Mouse (Mus musculus): ENCODE results near the gene Runx2. TPM values are rescaled to one million over a fixed set of nuclear protein-coding genes. Genes with fewer than 3 reads are reported as not detected.

Gene Runx2
- polyA plus RNA-seq, 2 experiments: 16.5 to 27.5 TPM

DNA sequence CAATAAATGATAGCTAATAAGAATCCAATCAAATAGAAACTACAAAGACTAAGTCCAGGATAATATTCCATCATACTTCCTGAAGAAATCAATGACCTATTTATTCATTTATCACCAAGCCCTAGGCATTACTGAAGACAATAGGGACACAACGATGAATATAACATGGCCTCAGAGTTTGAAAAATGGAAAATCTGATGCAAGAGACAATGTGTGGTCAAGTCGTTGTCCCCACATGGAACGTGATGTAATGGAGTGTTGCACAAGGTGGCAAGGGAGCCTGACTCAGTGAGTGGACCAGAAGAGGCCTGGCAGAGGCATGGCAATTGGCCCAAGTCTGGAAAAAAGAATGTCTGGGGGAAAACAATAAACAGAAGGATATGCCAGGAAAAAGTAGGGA is 161.5 kb downstream of the Runx2 start:
- no peaks in the 10 kb centered on the region for H3K9me3 ChIP-seq (ENCODE audit: control insufficient read depth, low read length)
- H3K27me3 ChIP-seq (ENCODE audit: control insufficient read depth, insufficient read depth, low read length): no peaks in the 10 kb centered on the region
- no peaks in the 10 kb centered on the region for H3K36me3 ChIP-seq (ENCODE audit: control insufficient read depth, insufficient read depth, low read length)
- DNase-seq (ENCODE audit: low spot score): no peak
- no peak overlapping the region for H3K4me3 ChIP-seq (replicated peaks; ENCODE audit: low read length)
- TF ChIP-seq POLR2A (IDR thresholded peaks at IDR 0.05; ENCODE audit: borderline replicate concordance, extremely low read depth, insufficient read depth, insufficient read length): no peak
- ATAC-seq (ENCODE audit: low FRiP score, low read depth): no peak
- H3K9ac ChIP-seq (ENCODE audit: low read depth, low read length, severe bottlenecking): no peak overlapping the region
- WGBS: 91% methylated on average over 3 of the region's 3 CpGs
- no peak overlapping the region for H3K27ac ChIP-seq (replicated peaks; ENCODE audit: low read depth, low read length)
- H3K4me2 ChIP-seq (replicated peaks; ENCODE audit: low read depth, low read length, severe bottlenecking): no peak overlapping the region
- H3K4me1 ChIP-seq (ENCODE audit: control insufficient read depth, insufficient read depth, low read length): no peaks in the 10 kb centered on the region

DNA sequence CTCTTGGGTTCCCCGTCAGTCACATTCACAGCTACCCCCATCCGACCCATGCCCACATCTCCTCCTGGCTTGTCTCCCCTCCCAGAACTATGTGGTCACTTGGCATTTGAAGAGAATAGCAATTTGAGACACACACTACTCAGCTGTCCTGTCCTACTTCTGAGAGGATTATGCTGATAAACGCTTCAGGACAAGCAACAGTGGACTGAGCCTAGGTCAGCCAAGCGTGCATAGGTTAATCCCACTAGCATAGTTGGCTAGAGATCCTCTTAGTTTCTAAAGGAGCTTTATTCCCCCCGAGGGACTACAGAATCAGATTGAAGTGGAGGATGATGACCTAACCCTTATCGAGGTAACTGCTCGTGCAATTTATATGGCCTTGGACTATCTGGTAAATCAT is 162.5 kb downstream of the Runx2 start:
- DNase-seq (ENCODE audit: low spot score): no peak
- 88% methylated on average over 7 of the region's 7 CpGs for WGBS
- Histone ChIP-seq H3K36me3 (ENCODE audit: control insufficient read depth, insufficient read depth, low read length) (no peaks in the 10 kb centered on the region), H3K9ac (ENCODE audit: low read depth, low read length, severe bottlenecking) (no peak overlapping the region), H3K4me2 (replicated peaks; ENCODE audit: low read depth, low read length, severe bottlenecking) (no peak overlapping the region), H3K27ac (replicated peaks; ENCODE audit: low read depth, low read length) (no peak overlapping the region), H3K4me1 (ENCODE audit: control insufficient read depth, insufficient read depth, low read length) (no peaks in the 10 kb centered on the region), H3K9me3 (ENCODE audit: control insufficient read depth, low read length) (no peaks in the 10 kb centered on the region), H3K4me3 (replicated peaks; ENCODE audit: low read length) (no peak overlapping the region), H3K27me3 (ENCODE audit: control insufficient read depth, insufficient read depth, low read length) (no peaks in the 10 kb centered on the region)
- no peak for TF ChIP-seq POLR2A (IDR thresholded peaks at IDR 0.05; ENCODE audit: borderline replicate concordance, extremely low read depth, insufficient read depth, insufficient read length)
- no peak for ATAC-seq (ENCODE audit: low FRiP score, low read depth)

DNA sequence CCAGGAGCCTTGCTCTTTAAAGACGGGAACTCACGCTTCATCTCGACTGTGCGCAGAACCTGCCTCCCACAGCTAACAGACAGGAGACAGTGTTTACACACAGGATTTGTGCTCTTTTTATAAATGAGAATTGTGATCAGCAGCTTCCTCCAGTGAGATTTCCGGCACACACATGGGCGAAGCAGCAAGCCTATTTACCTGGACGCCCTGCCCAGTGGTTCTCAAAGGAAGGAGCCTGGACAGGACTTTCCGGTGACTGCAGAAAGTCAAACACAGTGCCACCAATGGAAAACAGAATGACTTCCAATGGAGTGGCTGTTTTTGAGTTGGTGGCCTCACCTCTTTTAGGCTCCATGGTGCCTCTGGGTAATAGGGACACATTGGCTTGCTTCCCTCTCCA is 163.0 kb downstream of the Runx2 start:
- ATAC-seq (ENCODE audit: low FRiP score, low read depth) (no peak), DNase-seq (ENCODE audit: low spot score) (no peak)
- Histone ChIP-seq H3K4me3 (replicated peaks; ENCODE audit: low read length) (no peak overlapping the region), H3K4me1 (ENCODE audit: control insufficient read depth, insufficient read depth, low read length) (no peaks in the 10 kb centered on the region), H3K27ac (replicated peaks; ENCODE audit: low read depth, low read length) (no peak overlapping the region), H3K36me3 (ENCODE audit: control insufficient read depth, insufficient read depth, low read length) (no peaks in the 10 kb centered on the region), H3K9me3 (ENCODE audit: control insufficient read depth, low read length) (no peaks in the 10 kb centered on the region), H3K27me3 (ENCODE audit: control insufficient read depth, insufficient read depth, low read length) (no peaks in the 10 kb centered on the region), H3K4me2 (replicated peaks; ENCODE audit: low read depth, low read length, severe bottlenecking) (no peak overlapping the region), H3K9ac (ENCODE audit: low read depth, low read length, severe bottlenecking) (no peak overlapping the region)
- no peak for TF ChIP-seq POLR2A (IDR thresholded peaks at IDR 0.05; ENCODE audit: borderline replicate concordance, extremely low read depth, insufficient read depth, insufficient read length)
- WGBS: 81% methylated on average over 8 of the region's 8 CpGs

DNA sequence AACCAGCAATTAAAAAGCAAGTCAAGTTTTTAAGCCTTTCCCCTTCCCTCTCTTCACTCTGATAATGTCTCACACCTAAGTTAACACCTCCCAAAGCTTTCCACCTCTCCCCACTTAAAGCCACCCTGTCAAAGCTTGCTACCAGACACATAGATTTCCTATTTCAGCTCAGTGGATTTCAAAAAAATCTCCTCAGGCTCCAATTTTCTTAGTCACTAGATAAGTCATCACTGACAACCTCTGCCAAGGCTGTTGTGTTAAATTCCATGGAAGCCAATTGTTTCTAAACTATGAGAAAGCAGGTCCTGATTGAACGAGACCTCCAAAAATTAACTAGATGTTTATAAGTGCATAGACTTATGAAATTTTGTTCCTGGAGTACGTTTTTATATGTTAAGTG is 164.2 kb downstream of the Runx2 start:
- Histone ChIP-seq H3K4me2 (replicated peaks; ENCODE audit: low read depth, low read length, severe bottlenecking) (no peak overlapping the region), H3K27me3 (ENCODE audit: control insufficient read depth, insufficient read depth, low read length) (no peaks in the 10 kb centered on the region), H3K4me3 (replicated peaks; ENCODE audit: low read length) (no peak overlapping the region), H3K4me1 (ENCODE audit: control insufficient read depth, insufficient read depth, low read length) (no peaks in the 10 kb centered on the region), H3K27ac (replicated peaks; ENCODE audit: low read depth, low read length) (no peak overlapping the region), H3K9ac (ENCODE audit: low read depth, low read length, severe bottlenecking) (no peak overlapping the region), H3K36me3 (ENCODE audit: control insufficient read depth, insufficient read depth, low read length) (no peaks in the 10 kb centered on the region), H3K9me3 (ENCODE audit: control insufficient read depth, low read length) (no peaks in the 10 kb centered on the region)
- 77% methylated on average over 2 of the region's 2 CpGs for WGBS
- DNase-seq (ENCODE audit: low spot score): no peak
- no peak for ATAC-seq (ENCODE audit: low FRiP score, low read depth)
- no peak for TF ChIP-seq POLR2A (IDR thresholded peaks at IDR 0.05; ENCODE audit: borderline replicate concordance, extremely low read depth, insufficient read depth, insufficient read length)

DNA sequence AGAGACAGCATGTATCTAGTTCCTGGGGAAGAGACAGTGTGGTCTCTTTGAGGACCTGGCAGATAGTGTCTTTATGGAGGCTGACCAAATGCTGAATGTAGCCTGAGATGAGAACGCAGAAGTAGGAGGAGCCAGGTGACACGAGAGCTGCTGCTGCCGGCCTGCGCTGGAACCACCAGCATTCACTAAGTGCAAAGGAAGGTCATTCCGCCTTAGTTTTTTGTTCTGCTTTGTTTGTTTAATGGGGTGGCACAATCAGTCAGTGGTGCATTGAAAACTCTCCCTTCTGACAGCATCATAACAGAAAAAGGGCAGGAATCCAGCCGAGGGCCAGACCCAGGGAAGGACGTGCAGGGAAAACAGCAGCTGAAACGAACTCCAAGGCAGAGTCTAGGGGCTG is 165.5 kb downstream of the Runx2 start:
- Histone ChIP-seq H3K9me3 (ENCODE audit: control insufficient read depth, low read length) (no peaks in the 10 kb centered on the region), H3K27me3 (ENCODE audit: control insufficient read depth, insufficient read depth, low read length) (no peaks in the 10 kb centered on the region), H3K9ac (ENCODE audit: low read depth, low read length, severe bottlenecking) (no peak overlapping the region), H3K4me2 (replicated peaks; ENCODE audit: low read depth, low read length, severe bottlenecking) (no peak overlapping the region), H3K4me1 (ENCODE audit: control insufficient read depth, insufficient read depth, low read length) (no peaks in the 10 kb centered on the region), H3K36me3 (ENCODE audit: control insufficient read depth, insufficient read depth, low read length) (no peaks in the 10 kb centered on the region), H3K4me3 (replicated peaks; ENCODE audit: low read length) (no peak overlapping the region), H3K27ac (replicated peaks; ENCODE audit: low read depth, low read length) (no peak overlapping the region)
- TF ChIP-seq POLR2A (IDR thresholded peaks at IDR 0.05; ENCODE audit: borderline replicate concordance, extremely low read depth, insufficient read depth, insufficient read length): no peak
- no peak for ATAC-seq (ENCODE audit: low FRiP score, low read depth)
- DNase-seq (ENCODE audit: low spot score): no peak
- 51% methylated on average over 8 of the region's 8 CpGs for WGBS

DNA sequence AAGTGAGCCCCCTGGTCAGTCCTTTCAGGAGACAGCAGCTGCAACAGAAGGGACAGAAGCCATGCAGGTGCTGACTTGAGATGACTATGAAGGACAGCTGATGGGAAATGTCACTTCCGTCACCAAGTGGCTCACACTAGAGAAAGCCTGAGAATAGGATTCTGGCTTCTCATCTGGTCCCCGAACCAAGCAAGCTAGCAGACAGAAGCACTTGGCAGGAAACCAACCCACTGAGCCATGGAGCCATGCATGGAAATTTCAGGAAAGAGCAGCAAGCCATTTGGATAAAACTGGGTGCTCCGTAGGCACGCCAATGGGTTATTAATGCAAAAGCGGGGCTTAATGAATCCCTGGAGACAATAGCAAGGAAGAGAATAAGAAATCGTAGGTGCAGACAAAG is 166.7 kb downstream of the Runx2 start:
- DNase-seq (ENCODE audit: low spot score) (no peak), ATAC-seq (ENCODE audit: low FRiP score, low read depth) (no peak)
- Histone ChIP-seq H3K27ac (replicated peaks; ENCODE audit: low read depth, low read length) (no peak overlapping the region), H3K9me3 (ENCODE audit: control insufficient read depth, low read length) (no peaks in the 10 kb centered on the region), H3K4me1 (ENCODE audit: control insufficient read depth, insufficient read depth, low read length) (no peaks in the 10 kb centered on the region), H3K36me3 (ENCODE audit: control insufficient read depth, insufficient read depth, low read length) (no peaks in the 10 kb centered on the region), H3K4me2 (replicated peaks; ENCODE audit: low read depth, low read length, severe bottlenecking) (no peak overlapping the region), H3K4me3 (replicated peaks; ENCODE audit: low read length) (no peak overlapping the region), H3K27me3 (ENCODE audit: control insufficient read depth, insufficient read depth, low read length) (no peaks in the 10 kb centered on the region), H3K9ac (ENCODE audit: low read depth, low read length, severe bottlenecking) (no peak overlapping the region)
- no peak for TF ChIP-seq POLR2A (IDR thresholded peaks at IDR 0.05; ENCODE audit: borderline replicate concordance, extremely low read depth, insufficient read depth, insufficient read length)
- 89% methylated on average over 6 of the region's 6 CpGs for WGBS
